Mouse (Mus musculus) brain, embryonic 14.5 days (tissue): Measurements from ENCODE around the gene Fam210b.
"Not testable (repeated sequence)": the region's sequence is repeated elsewhere in the genome, so short reads cannot be mapped to it uniquely, and the experiment has no call there.

ENCODE experiments used
- CTCF ChIP-seq: fragments of 200-500 bp; IDR thresholded peaks from 2 replicates; pipeline ENCODE4 v1.5.1; 2012; ENCODE audit warnings: inconsistent platforms, mild to moderate bottlenecking, moderate library complexity, borderline replicate concordance; ENCODE audit not compliant: insufficient read depth, insufficient read length; ENCODE audit errors: extremely low read depth
- POLR2A ChIP-seq: fragments of 200-500 bp; IDR thresholded peaks from 2 replicates; pipeline ENCODE4 v1.6.1; 2012; ENCODE audit warnings: mild to moderate bottlenecking, inconsistent platforms, borderline replicate concordance; ENCODE audit not compliant: poor library complexity, insufficient read depth, insufficient read length, severe bottlenecking; ENCODE audit errors: extremely low read depth

DNA sequence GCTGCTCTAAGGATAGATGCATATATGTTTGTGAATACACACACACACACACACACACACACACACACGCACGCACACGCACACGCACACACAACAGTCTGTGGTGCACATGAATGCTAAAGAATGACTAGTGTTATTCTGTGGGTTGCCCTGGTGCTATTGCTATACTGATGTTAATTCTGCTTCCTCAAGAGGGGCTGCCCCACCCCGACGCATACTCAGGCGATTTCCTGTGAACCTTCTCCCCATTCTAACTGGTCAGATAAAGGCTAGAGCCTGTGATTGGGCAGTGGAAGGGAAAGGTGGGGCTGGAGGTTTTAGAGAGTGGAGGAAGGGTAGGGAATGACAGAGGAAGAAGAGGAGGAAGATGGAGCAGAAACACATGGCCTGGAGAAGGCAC is 39.8 kb upstream of the Fam210b start:
- not testable (repeated sequence) for TF ChIP-seq POLR2A, CTCF
